Mouse (Mus musculus): Measurements from ENCODE around the gene Ptprq. TPM values are rescaled to one million over a fixed set of nuclear protein-coding genes. Genes with fewer than 3 reads are reported as not detected.
A peak's percentile ranks its signal among the peaks of the same experiment; 100 is the strongest.

Ptprq gene
- polyA plus RNA-seq, 1 experiment from 2014 or later: 0.29 TPM

DNA sequence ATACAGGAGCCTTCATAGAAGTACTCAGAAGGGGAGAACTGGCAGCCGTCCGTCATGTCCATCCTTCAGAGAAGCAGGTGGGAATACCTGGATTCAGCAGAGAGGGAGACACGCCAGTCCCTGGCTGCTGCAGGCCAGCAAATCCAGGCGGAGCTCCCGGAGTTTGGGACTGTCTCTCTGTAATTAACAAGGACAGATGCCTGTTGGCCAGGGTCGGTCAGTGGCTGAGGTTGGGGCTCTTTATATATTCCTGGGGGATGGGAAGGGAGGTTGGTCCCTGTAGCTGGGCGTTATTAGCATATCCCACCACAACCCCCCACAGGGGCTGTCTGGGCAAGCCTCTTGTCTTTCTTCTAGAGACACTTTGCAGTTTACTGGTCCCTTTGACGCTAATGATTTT, 234.0 kb downstream of the Ptprq start, which contains the start of gene Myf5:
Myf5 (minus strand) TSS at position 265 of the 400 bp plus-strand sequence.
- no peaks in the 10 kb centered on the region for H3K9me3 ChIP-seq
- no peaks in the 10 kb centered on the region for H3K27me3 ChIP-seq
- H3K27ac ChIP-seq: no peak within 1 kb of the TSS
- H3K4me2 ChIP-seq: no peak within 1 kb of the TSS
- H3K4me1 ChIP-seq: no peaks in the 10 kb centered on the region
- ATAC-seq (ENCODE audit: borderline replicate concordance, extremely low read depth, low FRiP score, low TSS enrichment): no peak
- no peaks in the 10 kb centered on the region for H3K36me3 ChIP-seq
- WGBS: 74% methylated on average over 8 of the region's 8 CpGs
- H3K9ac ChIP-seq: no peak within 1 kb of the TSS
- H3K4me3 ChIP-seq: no peak within 1 kb of the TSS

DNA sequence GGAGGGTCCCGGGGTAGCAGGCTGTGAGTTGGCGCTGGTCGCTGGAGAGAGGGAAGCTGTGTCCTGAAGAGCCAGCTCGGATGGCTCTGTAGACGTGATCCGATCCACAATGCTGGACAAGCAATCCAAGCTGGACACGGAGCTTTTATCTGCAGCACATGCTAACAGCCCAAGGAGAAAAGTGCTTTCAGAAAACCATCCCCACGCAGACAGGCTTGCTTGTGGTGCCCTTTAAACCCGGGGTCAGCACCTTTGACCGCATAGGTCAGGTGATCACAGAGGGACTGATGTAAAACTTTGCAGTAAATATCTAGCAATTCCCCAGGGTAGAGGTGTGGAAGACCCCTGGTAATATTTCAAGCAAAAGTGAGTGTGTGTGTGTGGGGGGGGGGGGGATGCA, 235.8 kb downstream of the Ptprq start:
- H3K27ac ChIP-seq: no peak overlapping the region
- H3K36me3 ChIP-seq: no peaks in the 10 kb centered on the region
- no peak for ATAC-seq (ENCODE audit: borderline replicate concordance, extremely low read depth, low FRiP score, low TSS enrichment)
- no peaks in the 10 kb centered on the region for H3K27me3 ChIP-seq
- H3K4me2 ChIP-seq: peak overlapping the region; percentile 1; the same call in 1 of the 2 replicates
- H3K4me1 ChIP-seq: no peaks in the 10 kb centered on the region
- H3K9me3 ChIP-seq: no peaks in the 10 kb centered on the region
- H3K4me3 ChIP-seq: no peak overlapping the region
- H3K9ac ChIP-seq: no peak overlapping the region
- 53% methylated on average over 10 of the region's 10 CpGs for WGBS

DNA sequence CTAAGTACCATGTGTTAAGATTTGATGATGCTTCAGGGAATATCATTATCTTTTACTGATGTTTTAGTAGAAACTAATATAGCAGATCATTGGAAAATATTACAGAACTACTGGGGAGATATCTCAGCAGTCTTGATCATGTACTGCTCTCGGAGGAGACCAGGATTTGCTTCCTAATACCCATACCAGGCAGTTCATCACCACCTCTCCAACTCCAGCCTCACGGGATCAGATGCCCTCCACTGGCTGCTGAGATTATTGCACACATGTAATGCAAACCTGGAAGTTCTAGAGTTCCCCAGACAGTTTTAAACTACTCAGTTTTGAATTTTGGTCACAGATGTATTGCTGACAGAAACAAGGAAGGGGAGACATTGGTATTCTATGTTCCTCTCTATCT, 246.4 kb downstream of the Ptprq start:
- no peak overlapping the region for H3K27ac ChIP-seq
- H3K4me1 ChIP-seq: no peaks in the 10 kb centered on the region
- H3K4me3 ChIP-seq: no peak overlapping the region
- no peaks in the 10 kb centered on the region for H3K36me3 ChIP-seq
- H3K4me2 ChIP-seq: no peak overlapping the region
- no peak overlapping the region for H3K9ac ChIP-seq
- 46% methylated on average over 2 of the region's 2 CpGs for WGBS
- no peaks in the 10 kb centered on the region for H3K9me3 ChIP-seq
- no peaks in the 10 kb centered on the region for H3K27me3 ChIP-seq
- ATAC-seq (ENCODE audit: borderline replicate concordance, extremely low read depth, low FRiP score, low TSS enrichment): no peak

DNA sequence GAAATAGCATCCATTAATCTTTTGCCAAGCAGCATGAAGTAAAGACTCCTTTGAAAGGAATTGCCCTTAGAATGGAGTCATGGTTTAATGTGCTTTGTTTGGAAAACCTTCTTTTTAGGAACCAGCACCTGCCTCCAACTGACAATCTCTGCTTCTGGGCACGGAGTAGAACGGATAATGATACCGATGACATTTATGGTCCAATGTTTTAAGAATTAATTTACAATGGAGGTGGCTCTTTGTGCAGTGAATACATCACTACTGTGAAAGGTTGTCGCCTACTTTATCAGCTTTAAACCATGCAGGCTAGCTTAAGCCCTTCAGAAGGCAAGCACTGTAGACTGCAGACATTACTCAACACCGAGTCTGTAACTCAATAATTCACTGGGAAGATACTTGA, 248.1 kb downstream of the Ptprq start:
- H3K9me3 ChIP-seq: no peaks in the 10 kb centered on the region

DNA sequence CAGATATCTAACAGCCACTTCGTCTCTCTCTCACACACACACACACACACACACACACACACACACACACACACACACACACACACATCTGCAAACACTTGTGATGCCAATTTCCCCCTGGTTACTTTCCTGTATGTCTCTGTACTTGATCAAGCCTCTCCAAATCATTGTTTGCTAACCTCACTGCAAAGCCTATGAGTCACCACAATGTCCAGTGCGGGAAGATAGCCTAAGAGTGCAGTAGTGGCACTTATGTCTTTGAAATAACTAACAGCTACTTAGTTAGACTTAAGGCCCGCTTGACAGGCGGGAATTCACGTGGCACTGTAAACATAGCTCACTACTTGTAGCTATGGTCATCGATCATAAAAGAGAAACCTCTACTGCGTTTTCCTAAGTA, 252.0 kb downstream of the Ptprq start:
- Histone ChIP-seq H3K36me3 (no peaks in the 10 kb centered on the region), H3K9ac (no peak overlapping the region), H3K9me3 (no peaks in the 10 kb centered on the region), H3K4me3 (no peak overlapping the region), H3K4me1 (no peaks in the 10 kb centered on the region), H3K27ac (no peak overlapping the region), H3K4me2 (no peak overlapping the region), H3K27me3 (no peaks in the 10 kb centered on the region)
- ATAC-seq (ENCODE audit: borderline replicate concordance, extremely low read depth, low FRiP score, low TSS enrichment): peak; percentile 85; the same call in 1 of the 2 replicates
- 22% methylated on average over 7 of the region's 7 CpGs for WGBS

More for the DNA sequence above, 248.1 kb downstream of the Ptprq start:
- H3K4me2 ChIP-seq: no peak overlapping the region
- no peaks in the 10 kb centered on the region for H3K36me3 ChIP-seq
- H3K4me3 ChIP-seq: no peak overlapping the region
- H3K9ac ChIP-seq: no peak overlapping the region
- no peaks in the 10 kb centered on the region for H3K27me3 ChIP-seq
- H3K27ac ChIP-seq: no peak overlapping the region
- H3K4me1 ChIP-seq: no peaks in the 10 kb centered on the region
- 81% methylated on average over 5 of the region's 5 CpGs for WGBS
- ATAC-seq (ENCODE audit: borderline replicate concordance, extremely low read depth, low FRiP score, low TSS enrichment): no peak

Small RNAs within 50 kb of the gene (microRNA-seq; reads per million reads assigned to microRNA genes)
- not detected for gene Gm44403

Other genes with a start within 250 kb of the Ptprq start
- gene Myf5, start 233.9 kb downstream of the Ptprq start, polyA plus RNA-seq (2015; fragmentation: Nextera tagmentation; extraction: Ambion mirVana): 0.09 and 0.18 TPM in 2 replicates
- gene Myf6, start 225.3 kb downstream of the Ptprq start, polyA plus RNA-seq (2015; fragmentation: Nextera tagmentation; extraction: Ambion mirVana): 0.11 and 0.25 TPM in 2 replicates
- 0.06 and 0.10 TPM in 2 replicates for gene Otogl, start 192.1 kb upstream of the Ptprq start, polyA plus RNA-seq (2015; fragmentation: Nextera tagmentation; extraction: Ambion mirVana)